Mouse (Mus musculus): ENCODE measurements around the gene Suv39h1. TPM values are rescaled to one million over a fixed set of nuclear protein-coding genes. Genes with fewer than 3 reads are reported as not detected.

The Suv39h1 gene
- 9.1 and 10.1 TPM in 2 replicates for polyA plus RNA-seq (2015; fragmentation: Nextera tagmentation; extraction: Ambion mirVana)

GRCm38 (mm10) chrX:8074430-8075014 is at the start of gene Suv39h1:
TSS of gene Suv39h1 (minus strand) at chrX:8074760.

GRCm38 (mm10) chrX:8090346-8090953 is 15.9 kb upstream of the Suv39h1 start, which contains the start of gene Was:
TSS of gene Was (minus strand) at chrX:8090498.

GRCm38 (mm10) chrX:8018286-8018685 is 56.3 kb downstream of the Suv39h1 start, which contains the start of gene Glod5:
TSS of gene Glod5 (minus strand) at chrX:8018492.

Other genes with a start within 250 kb of the Suv39h1 start
- 17.6 and 21.4 TPM in 2 replicates for gene Otud5, start 233.4 kb downstream of the Suv39h1 start, polyA plus RNA-seq (2015; fragmentation: Nextera tagmentation; extraction: Ambion mirVana)
- 1.0 and 1.1 TPM in 2 replicates for gene Pim2, start 196.5 kb downstream of the Suv39h1 start, polyA plus RNA-seq (2015; fragmentation: Nextera tagmentation; extraction: Ambion mirVana)
- gene Slc35a2, start 190.7 kb downstream of the Suv39h1 start, polyA plus RNA-seq (2015; fragmentation: Nextera tagmentation; extraction: Ambion mirVana), result 16.1 and 22.3 TPM in 2 replicates
- 50.7 and 56.9 TPM in 2 replicates for gene Pqbp1, start 175.5 kb downstream of the Suv39h1 start, polyA plus RNA-seq (2015; fragmentation: Nextera tagmentation; extraction: Ambion mirVana)
- 93.9 and 99.0 TPM in 2 replicates for gene Timm17b, start 175.4 kb downstream of the Suv39h1 start, polyA plus RNA-seq (2015; fragmentation: Nextera tagmentation; extraction: Ambion mirVana)
- not detected in 2 replicates for gene Gm10491, start 166.9 kb downstream of the Suv39h1 start, polyA plus RNA-seq (2015; fragmentation: Nextera tagmentation; extraction: Ambion mirVana)
- not detected in 2 replicates for gene Gm10490, start 165.2 kb downstream of the Suv39h1 start, polyA plus RNA-seq (2015; fragmentation: Nextera tagmentation; extraction: Ambion mirVana)
- 0.06 and 0.21 TPM in 2 replicates for gene Pcsk1n, start 154.9 kb downstream of the Suv39h1 start, polyA plus RNA-seq (2015; fragmentation: Nextera tagmentation; extraction: Ambion mirVana)
- not detected in 2 replicates for gene Eras, start 146.2 kb downstream of the Suv39h1 start, polyA plus RNA-seq (2015; fragmentation: Nextera tagmentation; extraction: Ambion mirVana)
- gene Hdac6, start 126.9 kb downstream of the Suv39h1 start, polyA plus RNA-seq (2015; fragmentation: Nextera tagmentation; extraction: Ambion mirVana), result 5.4 and 5.6 TPM in 2 replicates
- gene Gata1, start 96.7 kb downstream of the Suv39h1 start, polyA plus RNA-seq (2015; fragmentation: Nextera tagmentation; extraction: Ambion mirVana), result 0.66 and 0.77 TPM in 2 replicates
- gene Glod5, start 56.3 kb downstream of the Suv39h1 start, polyA plus RNA-seq (2015; fragmentation: Nextera tagmentation; extraction: Ambion mirVana), result not detected in 2 replicates
- 0.35 and 0.71 TPM in 2 replicates for gene Was, start 15.7 kb upstream of the Suv39h1 start, polyA plus RNA-seq (2015; fragmentation: Nextera tagmentation; extraction: Ambion mirVana)
- gene Wdr13, start 58.1 kb upstream of the Suv39h1 start, polyA plus RNA-seq (2015; fragmentation: Nextera tagmentation; extraction: Ambion mirVana), result 10.3 and 11.4 TPM in 2 replicates
- gene Rbm3, start 71.1 kb upstream of the Suv39h1 start, polyA plus RNA-seq (2015; fragmentation: Nextera tagmentation; extraction: Ambion mirVana), result 308 and 398 TPM in 2 replicates
- gene Tbc1d25, start 101.4 kb upstream of the Suv39h1 start, polyA plus RNA-seq (2015; fragmentation: Nextera tagmentation; extraction: Ambion mirVana), result 3.9 and 4.3 TPM in 2 replicates
- 16.0 and 23.1 TPM in 2 replicates for gene Ebp, start 118.8 kb upstream of the Suv39h1 start, polyA plus RNA-seq (2015; fragmentation: Nextera tagmentation; extraction: Ambion mirVana)
- 4.0 and 4.2 TPM in 2 replicates for gene Porcn, start 131.8 kb upstream of the Suv39h1 start, polyA plus RNA-seq (2015; fragmentation: Nextera tagmentation; extraction: Ambion mirVana)
- gene Ftsj1, start 177.6 kb upstream of the Suv39h1 start, polyA plus RNA-seq (2015; fragmentation: Nextera tagmentation; extraction: Ambion mirVana), result 17.2 and 17.9 TPM in 2 replicates
- 0.16 and 0.22 TPM in 2 replicates for gene Slc38a5, start 196.4 kb upstream of the Suv39h1 start, polyA plus RNA-seq (2015; fragmentation: Nextera tagmentation; extraction: Ambion mirVana)

Measured in skeletal muscle tissue, postnatal 0 days (tissue).